Mouse (Mus musculus) adipocyte (in vitro differentiated cells): ENCODE results near the gene Cd101.

Source experiments
- DNase-seq: peaks from one replicate; pipeline ENCODE4 v3.0.0-alpha.2; 2016; ENCODE audit warnings: low spot score

The Cd101 gene

GRCm38 (mm10) chr3:101029339-101029738 is at the start of gene Cd101:
Gene Cd101 (minus strand): TSS chr3:101029556.
- DNase-seq = no peak

DNA sequence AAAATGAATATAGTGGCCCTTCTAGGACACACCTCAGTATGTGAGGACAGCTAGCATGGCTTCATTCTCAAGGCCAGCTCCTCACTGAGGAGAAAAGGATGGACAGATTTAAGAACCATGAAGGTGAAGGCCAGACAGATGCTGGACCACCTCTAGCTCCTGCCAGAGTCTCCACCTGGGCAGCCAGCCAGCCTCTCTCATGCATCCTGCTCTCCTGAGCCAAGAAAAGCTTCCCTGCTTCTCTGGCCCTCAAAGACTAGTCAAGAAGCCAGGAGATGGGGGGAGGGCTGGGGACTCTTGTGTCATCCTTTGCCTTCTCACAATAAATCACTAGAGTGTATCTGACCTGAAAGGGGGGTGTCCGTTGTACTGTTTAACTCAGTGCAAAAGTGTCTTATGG is 49.0 kb upstream of the Cd101 start:
- DNase-seq = peak; percentile 30

DNA sequence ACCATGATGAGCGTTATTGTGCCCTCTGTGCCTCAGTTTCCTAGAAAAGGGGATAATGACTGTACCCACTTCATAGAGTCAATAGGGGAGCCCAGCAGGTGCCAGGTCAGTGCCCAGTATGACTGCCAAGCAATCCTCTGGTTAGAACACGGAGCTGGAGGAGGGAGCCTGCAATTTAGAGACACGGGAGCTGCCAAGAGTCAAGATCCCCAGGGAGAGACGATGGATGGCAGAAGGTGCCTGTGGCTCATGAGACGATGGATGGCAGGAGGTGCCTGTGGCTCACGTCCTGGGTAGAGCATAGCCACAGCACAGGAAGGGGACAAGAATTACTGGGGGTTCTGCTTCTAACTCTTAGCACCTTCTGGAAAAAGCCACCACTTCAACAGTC is 48.3 kb upstream of the Cd101 start:
- no peak for DNase-seq

DNA sequence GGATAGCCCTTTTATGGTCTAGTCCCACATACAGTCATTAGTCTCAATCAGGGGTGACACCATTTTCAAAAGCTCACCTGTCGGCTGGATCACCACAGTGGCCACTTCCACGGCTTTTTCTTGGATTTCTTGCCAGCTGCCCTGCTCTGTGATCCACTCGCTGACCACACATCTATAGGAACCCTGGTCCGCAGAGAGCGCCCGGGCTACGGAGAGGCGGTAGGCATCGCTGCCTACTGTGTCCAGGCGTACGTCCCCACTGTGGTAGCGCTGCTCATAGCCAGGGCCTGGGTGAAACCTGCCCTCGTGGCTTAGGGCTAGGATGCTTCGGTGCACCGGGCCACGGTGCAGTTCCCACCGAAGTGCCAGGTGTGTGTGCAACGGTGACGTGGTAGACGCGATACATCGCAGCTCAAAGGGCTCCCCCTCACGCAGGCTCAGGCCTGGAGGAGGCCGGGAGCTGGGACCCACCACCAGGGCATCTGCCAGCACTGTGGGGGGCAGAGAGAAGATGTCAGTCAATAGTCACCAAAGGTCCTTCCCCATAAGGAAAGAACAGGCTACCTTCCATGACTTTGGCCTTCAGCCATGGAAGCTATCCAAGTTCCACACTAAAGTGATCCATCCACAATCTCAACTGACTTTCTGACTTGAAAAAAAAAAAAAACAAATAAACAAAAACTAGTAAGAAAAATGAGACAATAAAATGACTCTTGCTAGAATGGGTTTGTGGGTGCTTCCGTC is 47.8 kb upstream of the Cd101 start:
- no peak for DNase-seq

DNA sequence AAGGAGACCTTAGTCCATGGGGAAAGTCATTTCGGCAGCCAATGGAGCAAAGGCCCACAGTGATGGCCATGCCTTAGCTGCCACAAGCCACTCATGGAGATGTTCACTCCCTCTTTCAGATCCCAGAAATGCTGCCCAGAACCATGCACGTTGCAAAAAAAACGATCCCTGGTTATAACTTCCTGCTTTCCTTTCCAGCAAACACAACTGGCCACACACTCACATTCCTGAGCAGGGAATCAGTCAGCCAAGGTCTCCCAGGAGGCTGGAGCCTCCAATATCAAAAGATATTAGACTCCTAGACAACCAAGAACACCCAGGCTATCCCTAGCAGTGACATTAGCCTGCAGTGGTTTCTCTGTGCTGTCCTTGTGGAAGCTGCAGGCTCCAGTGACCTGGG is 46.5 kb upstream of the Cd101 start:
- peak; percentile 32 for DNase-seq

GRCm38 (mm10) chr3:101073384-101073783 is 44.0 kb upstream of the Cd101 start:
- no peak for DNase-seq

DNA sequence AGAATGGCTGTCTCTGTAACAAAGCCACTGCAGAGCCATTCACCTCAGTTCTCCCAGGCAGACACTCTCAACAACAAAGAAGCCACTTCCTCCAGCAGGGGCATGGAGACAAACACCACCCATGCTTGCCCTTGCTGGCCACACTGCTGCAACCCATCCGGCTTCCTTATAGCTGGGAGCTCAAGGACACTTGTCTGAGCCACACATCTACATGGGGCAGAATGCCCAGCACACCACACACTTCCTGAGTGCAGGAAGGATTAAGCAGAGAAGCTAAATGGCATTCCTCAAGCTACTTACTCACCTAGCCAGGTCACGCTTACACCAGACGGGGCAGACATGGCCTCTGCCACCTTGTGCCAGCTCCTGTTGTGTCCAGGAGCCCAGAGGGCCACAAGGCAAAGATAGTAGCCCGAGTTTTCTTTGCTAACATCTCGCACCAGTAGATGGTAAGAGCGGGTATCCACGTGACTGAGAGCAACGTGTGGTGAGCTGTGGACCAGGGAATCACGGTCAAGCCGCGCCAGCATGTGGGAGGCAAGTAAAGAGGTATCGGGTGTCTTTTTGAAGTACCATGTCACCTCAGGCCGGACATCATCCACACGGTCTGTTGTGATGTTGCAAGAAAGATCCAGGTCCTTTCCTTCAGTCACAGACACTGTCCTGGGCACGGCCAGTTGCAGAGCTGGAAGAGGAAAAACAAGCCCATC is 43.3 kb upstream of the Cd101 start:
- DNase-seq = no peak

- DNase-seq = no peak
These were observed 42.2 kb upstream of the Cd101 start for GRCm38 (mm10) chr3:101071576-101071975.

- no peak for DNase-seq
These were observed 41.5 kb upstream of the Cd101 start for GRCm38 (mm10) chr3:101070796-101071235.

DNA sequence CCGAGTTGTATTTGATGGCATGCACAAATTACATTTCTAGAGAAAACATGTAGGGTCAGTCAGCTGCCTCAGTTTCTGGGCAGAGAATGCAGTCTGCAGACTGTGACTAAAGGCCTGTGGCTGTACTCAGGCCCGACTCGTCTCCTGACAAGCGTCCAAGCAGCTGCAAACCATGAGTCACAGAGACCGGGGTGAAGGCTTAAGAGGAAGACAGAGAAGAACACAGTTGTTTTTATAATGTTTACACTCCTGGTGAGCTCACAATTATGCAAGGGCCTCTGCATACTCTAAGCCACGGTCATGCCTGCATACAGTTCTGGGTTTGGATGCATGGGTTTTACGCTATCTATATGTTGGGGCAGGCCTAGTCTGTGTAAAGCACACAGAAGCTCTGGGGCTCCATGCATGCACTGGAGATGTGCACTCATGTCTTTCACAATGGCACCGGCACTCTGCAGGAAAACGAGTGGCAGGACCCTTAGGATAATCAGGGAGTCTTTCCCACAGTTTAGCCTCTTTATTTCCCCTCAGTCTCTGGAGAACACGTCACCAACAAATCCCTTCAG is 41.0 kb upstream of the Cd101 start:
- DNase-seq = peak; percentile 91

DNA sequence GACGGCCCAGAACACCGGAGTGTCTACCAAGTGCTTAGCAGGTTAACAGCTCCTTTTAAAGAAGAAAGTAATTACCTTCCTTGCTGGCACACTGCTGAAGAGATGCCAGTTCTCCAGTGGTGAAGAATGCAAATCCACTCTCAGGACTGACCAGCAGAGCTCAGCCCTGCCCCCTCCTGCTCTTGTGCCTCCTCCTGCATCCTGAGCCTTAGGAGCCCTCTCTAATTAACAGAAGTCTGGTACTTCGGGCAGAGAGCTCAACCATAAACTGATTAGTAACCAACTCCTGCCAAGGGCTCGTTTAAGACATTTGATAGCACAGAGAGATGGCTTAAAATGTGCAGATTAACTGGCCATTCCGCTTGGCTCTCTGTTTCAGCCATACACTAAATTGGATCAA is 39.3 kb upstream of the Cd101 start:
- DNase-seq = no peak

GRCm38 (mm10) chr3:101066175-101066574 is 36.8 kb upstream of the Cd101 start:
- DNase-seq = no peak

GRCm38 (mm10) chr3:101061865-101062585 is 32.7 kb upstream of the Cd101 start:
- DNase-seq = no peak

DNA sequence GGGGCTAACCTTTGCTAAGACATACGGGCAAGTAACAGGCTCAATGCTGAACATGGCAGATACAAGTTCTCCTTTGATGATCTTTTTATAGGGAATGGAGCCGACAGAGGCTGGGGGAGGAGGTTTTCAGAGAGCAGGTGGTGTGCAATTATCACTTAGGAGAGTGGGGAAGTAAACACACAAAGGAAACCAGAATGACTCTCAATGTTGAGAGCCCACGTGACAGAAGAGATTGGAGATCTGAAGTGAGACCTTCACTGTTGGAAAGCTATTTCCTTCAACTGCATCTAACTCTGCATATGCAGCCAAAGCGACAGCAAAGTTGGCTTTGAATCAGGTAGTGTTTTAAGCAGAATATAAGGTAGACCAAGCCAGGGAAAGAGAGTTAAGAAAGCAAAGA is 29.9 kb upstream of the Cd101 start:
- DNase-seq = no peak

- DNase-seq = no peak
These were observed 28.8 kb upstream of the Cd101 start for GRCm38 (mm10) chr3:101058203-101058602.

- DNase-seq = no peak
These were observed 25.9 kb upstream of the Cd101 start for GRCm38 (mm10) chr3:101055216-101055615.

DNA sequence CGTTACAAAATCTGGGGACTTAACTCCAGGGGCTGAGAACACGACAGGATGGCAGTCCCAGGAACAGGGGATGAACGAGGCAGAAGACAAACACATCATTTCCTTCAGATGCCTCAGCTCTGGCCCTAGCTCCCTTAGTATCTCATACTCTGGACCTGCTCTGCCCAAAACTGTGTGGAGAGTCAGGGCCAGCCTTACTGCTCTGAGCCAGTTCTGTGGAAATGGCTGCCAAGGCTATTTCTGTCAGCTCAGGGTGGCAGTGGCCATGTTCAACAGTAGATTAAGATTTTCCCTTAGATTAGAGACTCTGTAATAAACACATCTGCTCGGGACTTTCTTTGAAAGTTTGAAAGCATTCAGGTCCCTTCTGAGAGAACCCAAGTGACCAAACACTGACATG is 22.2 kb upstream of the Cd101 start:
- DNase-seq = peak; percentile 78

DNA sequence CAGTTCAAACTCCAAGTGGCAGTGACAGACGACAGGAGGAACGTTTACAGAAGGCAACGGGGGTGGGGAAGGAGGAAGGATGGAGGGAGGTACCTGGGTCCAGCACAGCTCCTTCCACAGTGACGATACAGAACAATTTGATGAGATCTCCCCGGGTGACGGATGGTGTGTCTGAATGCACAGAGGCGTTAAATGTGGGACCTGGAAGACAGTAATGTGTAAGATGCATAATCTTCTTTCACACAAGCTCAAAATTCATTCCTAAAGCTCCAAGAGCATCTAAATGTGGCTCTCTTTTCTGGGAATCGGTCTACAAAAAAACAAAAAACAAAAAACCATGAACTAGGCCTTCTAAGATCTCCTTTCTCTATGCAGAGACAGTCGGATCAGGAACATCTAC is 20.6 kb upstream of the Cd101 start:
- no peak for DNase-seq

DNA sequence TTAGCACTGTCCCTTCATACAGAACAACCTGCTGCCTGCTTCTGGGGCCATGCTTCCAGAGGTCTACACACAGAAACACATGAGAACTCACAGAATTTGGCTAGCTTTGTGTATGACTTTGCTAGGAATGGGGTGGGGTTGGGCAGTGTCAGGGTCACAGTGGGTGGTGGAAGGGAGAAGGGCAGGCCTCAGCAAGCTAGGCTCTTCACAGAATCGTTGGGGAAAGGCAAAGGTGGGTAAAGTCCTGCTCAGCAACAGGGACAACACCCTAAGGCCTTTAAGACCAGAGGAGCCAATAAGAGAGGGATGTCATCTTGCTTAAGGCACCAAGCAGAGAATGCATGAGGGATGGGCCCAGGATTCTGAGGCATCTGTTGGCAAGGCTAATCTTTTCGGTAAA is 19.4 kb upstream of the Cd101 start:
- DNase-seq = no peak

DNA sequence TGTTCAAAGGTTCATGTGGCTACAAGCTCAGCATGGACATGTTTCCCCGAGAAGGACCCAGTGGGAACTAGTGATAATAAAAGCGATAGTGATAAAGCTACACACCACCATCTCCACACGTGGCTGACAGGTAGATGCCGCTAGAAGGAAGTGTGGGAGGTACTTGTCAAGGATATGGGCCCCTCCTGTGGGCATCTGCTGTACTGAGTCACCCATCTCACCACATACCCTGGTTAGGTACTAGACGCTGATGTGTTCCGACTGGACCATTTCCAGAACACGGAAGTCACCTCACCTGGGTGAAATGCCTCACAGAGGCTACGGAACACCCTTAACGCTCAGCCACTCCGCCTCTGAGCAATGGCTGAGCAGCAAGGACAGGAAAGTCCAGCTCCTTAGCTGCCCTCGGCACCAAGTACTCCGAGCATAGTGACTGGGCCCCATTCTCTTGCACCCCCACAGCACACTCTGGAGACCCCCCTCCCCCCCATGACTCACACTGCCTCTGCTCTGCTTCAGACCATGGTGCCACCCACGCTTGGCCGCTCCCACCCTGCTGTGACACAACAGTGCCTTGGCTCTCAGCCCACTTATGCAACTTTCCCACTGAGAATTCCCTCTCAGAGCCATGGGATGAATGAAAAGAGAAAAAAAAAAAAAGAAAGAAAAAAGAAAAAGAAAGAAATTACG is 18.4 kb upstream of the Cd101 start:
- peak; percentile 78 for DNase-seq

GRCm38 (mm10) chr3:101045431-101045830 is 16.1 kb upstream of the Cd101 start:
- DNase-seq = peak; percentile 14

- no peak for DNase-seq
These were observed 15.3 kb upstream of the Cd101 start for GRCm38 (mm10) chr3:101044686-101045085.
